Mouse (Mus musculus) kidney, embryonic 16.5 days (tissue): ENCODE data around the gene Rapgef3. TPM values are rescaled to one million over a fixed set of nuclear protein-coding genes. Genes with fewer than 3 reads are reported as not detected.

Experiments
- ATAC-seq: fragments of 200-750 bp; cut with Nextera tagmentation; 2 replicates; pipeline ENCODE4 v1.8.0; 2017; ENCODE audit warnings: moderate TSS enrichment; ENCODE audit not compliant: low FRiP score, low TSS enrichment
- H3K27ac ChIP-seq: fragments of 300-500 bp; sonication (generic); 2 replicates; pipeline ENCODE4 v1.5.1; 2014; ENCODE audit warnings: low read length
- H3K27me3 ChIP-seq: fragments of 300-500 bp; sonication (generic); 2 replicates; pipeline ENCODE4 v1.6.1; 2014; ENCODE audit warnings: low read length, control low read depth, mixed read lengths; ENCODE audit not compliant: insufficient read depth
- H3K36me3 ChIP-seq: fragments of 300-500 bp; sonication (generic); 2 replicates; pipeline ENCODE4 v1.6.1; 2014; ENCODE audit warnings: low read length, control low read depth, mixed read lengths; ENCODE audit not compliant: insufficient read depth
- H3K4me1 ChIP-seq: fragments of 300-500 bp; sonication (generic); 2 replicates; pipeline ENCODE4 v1.6.1; 2014; ENCODE audit warnings: low read length, control low read depth, mixed read lengths; ENCODE audit not compliant: insufficient read depth
- H3K4me2 ChIP-seq: fragments of 300-500 bp; sonication (generic); replicated peaks from 2 replicates; pipeline ENCODE4 v1.6.1; 2014; ENCODE audit warnings: low read depth, low read length
- H3K4me3 ChIP-seq: fragments of 300-500 bp; sonication (generic); 2 replicates; pipeline ENCODE4 v1.5.1; 2014; ENCODE audit warnings: mild to moderate bottlenecking, low read length
- H3K9ac ChIP-seq: fragments of 300-500 bp; sonication (generic); replicated peaks from 2 replicates; pipeline ENCODE4 v1.6.1; 2014; ENCODE audit warnings: low read length
- H3K9me3 ChIP-seq: fragments of 300-500 bp; sonication (generic); 2 replicates; pipeline ENCODE4 v1.6.1; 2016; ENCODE audit warnings: low read length, control low read depth
- WGBS: fragments of 180-500 bp; shearing (Covaris S2); extraction: QIAGEN DNeasy Blood & Tissue Kit; methylation state at CpG from one replicate; pipeline ENCODE4 v1.1.7; 2014; 5-methylcytosine and 5-hydroxymethylcytosine counted together
- polyA plus RNA-seq: library from polyadenylated mRNA; unstranded; fragments of >200 nt; fragmentation: Nextera tagmentation; extraction: Ambion mirVana; gene quantifications from 2 replicates; pipeline ENCODE4 v1.2.1, GENCODE M21; 2015

Rapgef3 gene
- polyA plus RNA-seq, 1 experiment from 2014 or later = 36.3 TPM

- Histone ChIP-seq H3K9me3 (no peaks in the 10 kb centered on the region), H3K9ac (no peak overlapping the region), H3K4me3 (no peak overlapping the region), H3K27ac (no peak overlapping the region), H3K36me3 (no peaks in the 10 kb centered on the region), H3K4me2 (no peak overlapping the region), H3K27me3 (no peaks in the 10 kb centered on the region), H3K4me1 (no peaks in the 10 kb centered on the region)
- no peak for ATAC-seq
- 52% methylated on average over 6 of the region's 6 CpGs for WGBS
Measured at GRCm38 (mm10) chr15:97712546-97712945, 55.2 kb downstream of the Rapgef3 start.

- Histone ChIP-seq H3K9me3 (no peaks in the 10 kb centered on the region), H3K4me1 (peaks cover 6% of the 10 kb centered on the region), H3K27ac (no peak overlapping the region), H3K4me2 (no peak overlapping the region), H3K9ac (no peak overlapping the region), H3K36me3 (no peaks in the 10 kb centered on the region), H3K4me3 (no peak overlapping the region), H3K27me3 (no peaks in the 10 kb centered on the region)
- no peak for ATAC-seq
- WGBS = 23% methylated on average over 6 of the region's 6 CpGs
Measured at GRCm38 (mm10) chr15:97710906-97711305, 56.9 kb downstream of the Rapgef3 start.

GRCm38 (mm10) chr15:97705211-97706050 lies 62.3 kb downstream of the Rapgef3 start, which contains the start of gene Rpap3:
Gene Rpap3 (minus strand): TSS chr15:97705825.
- H3K27me3 ChIP-seq = no peaks in the 10 kb centered on the region
- peaks cover 20% of the 10 kb centered on the region for H3K4me1 ChIP-seq
- no peaks in the 10 kb centered on the region for H3K9me3 ChIP-seq
- under 1% methylated on average over 64 of the region's 71 CpGs for WGBS
- peak within 1 kb of the TSS; percentile 48 for H3K27ac ChIP-seq
- peak within 1 kb of the TSS; percentile 95 for H3K9ac ChIP-seq
- H3K36me3 ChIP-seq = peaks cover 21% of the 10 kb centered on the region; the same call in 1 of the 2 replicates
- H3K4me2 ChIP-seq = peak within 1 kb of the TSS; percentile 87
- H3K4me3 ChIP-seq = peak within 1 kb of the TSS; percentile 97
- ATAC-seq = peak; percentile 92

GRCm38 (mm10) chr15:97696616-97697015 lies 71.2 kb downstream of the Rapgef3 start:
- ATAC-seq = no peak
- H3K4me3 ChIP-seq = no peak overlapping the region
- no peaks in the 10 kb centered on the region for H3K9me3 ChIP-seq
- WGBS = 86% methylated on average over 10 of the region's 10 CpGs
- H3K27ac ChIP-seq = peak overlapping the region; percentile 61; the same call in 1 of the 2 replicates
- no peaks in the 10 kb centered on the region for H3K4me1 ChIP-seq
- no peak overlapping the region for H3K9ac ChIP-seq
- no peaks in the 10 kb centered on the region for H3K27me3 ChIP-seq
- peaks cover 73% of the 10 kb centered on the region for H3K36me3 ChIP-seq
- no peak overlapping the region for H3K4me2 ChIP-seq

Other genes starting within 250 kb of the Rapgef3 start
- 31.0 and 33.0 TPM in 2 replicates for gene Rpap3, start 62.1 kb downstream of the Rapgef3 start, polyA plus RNA-seq
- 0.45 and 0.60 TPM in 2 replicates for gene Endou, start 36.6 kb downstream of the Rapgef3 start, polyA plus RNA-seq
- gene Slc48a1, start 10.5 kb upstream of the Rapgef3 start, polyA plus RNA-seq = 81.7 and 81.9 TPM in 2 replicates
- gene Hdac7, start 76.5 kb upstream of the Rapgef3 start, polyA plus RNA-seq = 37.3 and 40.0 TPM in 2 replicates
- 9.6 and 10.5 TPM in 2 replicates for gene Vdr, start 142.7 kb upstream of the Rapgef3 start, polyA plus RNA-seq
- gene Tmem106c, start 196.2 kb upstream of the Rapgef3 start, polyA plus RNA-seq = 56.0 and 61.3 TPM in 2 replicates
- gene Col2a1, start 236.7 kb upstream of the Rapgef3 start, polyA plus RNA-seq = 19.0 and 19.5 TPM in 2 replicates